Mouse (Mus musculus) A20 (cell line): ENCODE data around the gene Smc1b.
A peak's percentile ranks its signal among the peaks of the same experiment; 100 is the strongest.

Source experiments
- DNase-seq: peaks from one replicate; pipeline ENCODE4 v3.0.0-alpha.2; 2011; ENCODE audit warnings: low read depth, low spot score

The Smc1b gene

GRCm38 (mm10) chr15:85026197-85026596 is 105.6 kb downstream of the Smc1b start:
- DNase-seq, result no peak

- DNase-seq, result no peak
These were observed 109.6 kb downstream of the Smc1b start for GRCm38 (mm10) chr15:85022211-85022610.

GRCm38 (mm10) chr15:85016951-85017664 is 114.7 kb downstream of the Smc1b start, which contains the start of gene Upk3a:
Gene Upk3a, plus strand, starts transcription at chr15:85017141.
- DNase-seq, result peak; percentile 71

GRCm38 (mm10) chr15:85015771-85016170 is 116.0 kb downstream of the Smc1b start:
- no peak for DNase-seq
